Mouse (Mus musculus) liver, embryonic 11.5 days (tissue): Measurements from ENCODE around the gene Dynlt1c. TPM values are rescaled to one million over a fixed set of nuclear protein-coding genes. Genes with fewer than 3 reads are reported as not detected.
"Not testable (repeated sequence)": the region's sequence is repeated elsewhere in the genome, so short reads cannot be mapped to it uniquely, and the experiment has no call there.

Experiments
- ATAC-seq: fragments of 200-750 bp; cut with Nextera tagmentation; replicated peaks from 2 replicates; pipeline ENCODE4 v1.8.0; 2017; ENCODE audit warnings: moderate number of reproducible peaks, mild to moderate bottlenecking, moderate TSS enrichment, moderate library complexity; ENCODE audit not compliant: low FRiP score
- DNase-seq: peaks from one replicate; pipeline ENCODE4 v3.0.0-alpha.2; 2017; ENCODE audit warnings: low spot score
- H3K27ac ChIP-seq: fragments of 300-500 bp; sonication (generic); 2 replicates; pipeline ENCODE4 v1.5.1; 2014; ENCODE audit warnings: mild to moderate bottlenecking, low read depth, low read length, control low read depth
- H3K27me3 ChIP-seq: fragments of 300-500 bp; sonication (generic); replicated peaks from 2 replicates; pipeline ENCODE4 v1.6.1; 2014; ENCODE audit warnings: low read length, mixed read lengths; ENCODE audit not compliant: control insufficient read depth, insufficient read depth
- H3K36me3 ChIP-seq: fragments of 300-500 bp; sonication (generic); 2 replicates; pipeline ENCODE4 v1.6.1; 2014; ENCODE audit warnings: mild to moderate bottlenecking, low read length, moderate library complexity, mixed read lengths; ENCODE audit not compliant: control insufficient read depth, insufficient read depth
- H3K4me1 ChIP-seq: fragments of 300-500 bp; sonication (generic); replicated peaks from 2 replicates; pipeline ENCODE4 v1.6.1; 2014; ENCODE audit warnings: low read length, mixed read lengths; ENCODE audit not compliant: control insufficient read depth, insufficient read depth
- H3K4me2 ChIP-seq: fragments of 300-500 bp; sonication (generic); 2 replicates; pipeline ENCODE4 v1.6.1; 2014; ENCODE audit warnings: mild to moderate bottlenecking, control low read depth, moderate library complexity
- H3K4me3 ChIP-seq: fragments of 300-500 bp; sonication (generic); 2 replicates; pipeline ENCODE4 v1.5.1; 2014; ENCODE audit warnings: low read depth, low read length, control low read depth
- H3K9ac ChIP-seq: fragments of 300-500 bp; sonication (generic); 2 replicates; pipeline ENCODE4 v1.6.1; 2014; ENCODE audit warnings: low read depth, low read length, control low read depth
- H3K9me3 ChIP-seq: fragments of 300-500 bp; sonication (generic); 2 replicates; pipeline ENCODE4 v1.6.1; 2016; ENCODE audit warnings: low read length, inconsistent platforms, mixed read lengths; ENCODE audit not compliant: control insufficient read depth
- WGBS: fragments of 180-500 bp; shearing (Covaris S2); extraction: QIAGEN DNeasy Blood & Tissue Kit; methylation state at CpG from one replicate; pipeline ENCODE4 v1.1.7; 2014; 5-methylcytosine and 5-hydroxymethylcytosine counted together
- polyA plus RNA-seq: library from polyadenylated mRNA; unstranded; fragments of >200 nt; fragmentation: Nextera tagmentation; extraction: Ambion mirVana; gene quantifications from 2 replicates; pipeline ENCODE4 v1.2.1, GENCODE M21; 2014

Dynlt1c gene
- polyA plus RNA-seq, 1 experiment from 2014 or later: 20.2 TPM

DNA sequence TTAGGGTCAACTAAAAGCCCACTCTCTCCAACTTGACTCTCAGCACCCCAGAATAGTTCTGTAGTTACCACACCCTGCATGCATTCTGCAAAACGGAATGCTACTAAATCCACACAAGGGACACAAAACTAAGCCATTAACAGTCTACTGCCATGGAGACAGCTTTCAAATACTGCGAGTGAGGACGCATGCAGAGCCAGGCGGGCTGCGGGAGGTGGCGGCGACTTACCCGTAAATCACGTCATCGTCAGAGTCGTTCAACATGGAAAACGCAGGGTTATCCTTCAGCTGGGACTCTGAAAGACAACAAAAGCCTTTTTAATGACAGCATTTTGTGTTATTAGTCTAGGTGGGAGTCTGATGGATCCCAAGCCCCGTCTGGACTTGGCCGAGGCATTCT lies 12.1 kb downstream of the Dynlt1c start:
- H3K36me3 ChIP-seq, H3K27me3 ChIP-seq, DNase-seq, H3K9ac ChIP-seq, H3K4me1 ChIP-seq, H3K4me3 ChIP-seq, H3K27ac ChIP-seq, ATAC-seq, H3K9me3 ChIP-seq, H3K4me2 ChIP-seq: not testable (repeated sequence)
- 89% methylated on average over 11 of the region's 14 CpGs for WGBS

DNA sequence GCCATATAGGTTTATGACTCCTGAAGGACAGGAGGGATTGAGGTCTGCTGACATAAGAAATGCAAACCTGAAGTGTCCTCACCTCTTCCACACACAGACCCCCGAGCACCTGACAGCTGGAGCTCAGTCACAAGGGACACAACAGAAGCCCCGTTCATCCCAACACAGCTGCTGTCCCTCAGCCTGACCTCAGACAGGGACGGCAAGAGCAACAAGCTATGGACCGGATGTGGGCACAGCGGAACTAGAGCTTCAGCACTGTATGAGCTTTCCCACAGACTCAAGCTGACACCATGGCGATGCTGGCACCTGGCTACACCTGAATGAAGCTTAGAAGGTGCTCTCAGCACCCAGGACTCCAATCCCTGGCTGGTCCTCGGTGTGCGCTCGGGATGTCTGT lies 12.8 kb downstream of the Dynlt1c start:
- H3K36me3 ChIP-seq, H3K4me1 ChIP-seq, ATAC-seq, H3K27ac ChIP-seq, H3K9me3 ChIP-seq, DNase-seq, H3K27me3 ChIP-seq, H3K4me3 ChIP-seq, H3K9ac ChIP-seq, H3K4me2 ChIP-seq: not testable (repeated sequence)
- WGBS: 85% methylated on average over 5 of the region's 9 CpGs

DNA sequence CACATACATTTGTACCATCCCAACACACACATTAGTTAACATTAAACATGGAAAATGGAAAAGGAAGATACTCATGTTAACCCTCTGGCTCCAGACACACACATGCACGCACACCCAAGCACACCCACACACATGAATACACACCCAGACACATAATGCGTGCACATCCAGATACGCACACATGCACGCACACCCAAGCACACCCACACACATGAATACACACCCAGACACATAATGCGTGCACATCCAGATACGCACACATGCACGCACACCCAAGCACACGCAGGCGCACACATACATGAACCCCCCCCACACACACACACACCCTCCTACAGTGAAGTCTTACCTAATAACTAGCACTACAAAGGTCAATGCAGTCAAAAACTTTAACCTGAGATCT lies 15.3 kb downstream of the Dynlt1c start:
- WGBS: 96% methylated on average over 9 of the region's 9 CpGs
- not testable (repeated sequence) for DNase-seq

DNA sequence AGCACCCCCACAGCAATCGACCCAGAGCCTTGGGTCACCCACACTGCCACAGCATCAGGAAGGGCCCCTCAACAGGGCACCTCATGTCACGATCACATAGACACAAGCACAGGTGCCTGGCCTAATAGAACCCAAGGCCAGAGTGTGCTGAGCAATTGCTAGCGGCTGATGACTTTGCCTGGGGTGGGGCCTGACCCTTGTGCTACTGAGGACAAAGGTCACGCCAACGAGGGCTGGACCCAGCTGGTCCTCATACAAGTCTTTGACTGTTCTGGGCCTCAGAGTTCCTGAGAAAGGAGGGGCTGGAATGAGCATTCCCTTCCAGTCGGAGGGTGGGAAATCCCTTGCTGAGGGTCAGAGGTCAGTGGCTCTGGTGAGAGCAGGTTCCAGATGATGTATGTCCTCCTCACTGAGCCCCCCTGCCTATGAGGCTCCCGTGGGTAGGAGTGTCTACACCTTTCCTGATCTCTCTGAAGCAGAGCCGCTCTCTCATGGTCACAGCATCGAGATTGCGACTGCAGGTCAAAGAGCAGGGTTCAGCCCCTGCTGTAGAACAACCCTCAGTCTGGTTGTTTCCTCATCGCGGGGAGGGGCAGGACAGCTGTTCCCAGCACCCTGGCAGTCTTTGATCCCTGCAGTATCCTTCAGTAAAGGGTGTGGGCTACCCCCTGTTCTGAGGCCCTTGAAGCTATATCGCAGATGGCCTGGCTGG lies 16.4 kb downstream of the Dynlt1c start:
- H3K9me3 ChIP-seq, H3K4me3 ChIP-seq, H3K27ac ChIP-seq, H3K36me3 ChIP-seq, H3K27me3 ChIP-seq, H3K9ac ChIP-seq, DNase-seq, H3K4me2 ChIP-seq, H3K4me1 ChIP-seq: not testable (repeated sequence)
- peak; percentile 58 for ATAC-seq
- WGBS: 52% methylated on average over 6 of the region's 13 CpGs

More for the DNA sequence above, 15.3 kb downstream of the Dynlt1c start:
- not testable (repeated sequence) for H3K4me2 ChIP-seq, ATAC-seq, H3K4me3 ChIP-seq, H3K27ac ChIP-seq, H3K36me3 ChIP-seq, H3K27me3 ChIP-seq, H3K9me3 ChIP-seq, H3K9ac ChIP-seq, H3K4me1 ChIP-seq

DNA sequence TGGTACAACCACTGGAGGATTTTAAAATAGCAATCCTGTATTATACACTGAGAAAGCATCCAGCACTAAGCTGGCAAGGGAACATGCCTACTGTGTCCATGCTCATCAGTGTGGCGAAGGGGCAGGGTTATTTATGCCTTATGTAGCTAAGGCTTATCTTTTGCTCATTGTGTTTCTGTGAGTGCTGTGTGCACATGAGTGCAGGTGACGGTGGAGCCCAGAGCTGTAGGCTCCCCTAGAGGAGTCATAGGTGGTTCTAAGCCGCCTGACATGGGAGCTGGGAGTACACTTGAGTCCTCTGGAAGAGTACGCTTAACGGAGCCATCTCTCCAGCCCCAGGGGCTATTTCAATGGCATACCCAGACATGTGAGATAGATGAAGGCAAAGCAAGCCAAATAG lies 17.8 kb downstream of the Dynlt1c start:
- not testable (repeated sequence) for H3K36me3 ChIP-seq, H3K27me3 ChIP-seq, ATAC-seq, H3K4me1 ChIP-seq, H3K27ac ChIP-seq, H3K4me3 ChIP-seq, DNase-seq, H3K4me2 ChIP-seq, H3K9ac ChIP-seq, H3K9me3 ChIP-seq
- WGBS: 80% methylated on average over 5 of the region's 5 CpGs

DNA sequence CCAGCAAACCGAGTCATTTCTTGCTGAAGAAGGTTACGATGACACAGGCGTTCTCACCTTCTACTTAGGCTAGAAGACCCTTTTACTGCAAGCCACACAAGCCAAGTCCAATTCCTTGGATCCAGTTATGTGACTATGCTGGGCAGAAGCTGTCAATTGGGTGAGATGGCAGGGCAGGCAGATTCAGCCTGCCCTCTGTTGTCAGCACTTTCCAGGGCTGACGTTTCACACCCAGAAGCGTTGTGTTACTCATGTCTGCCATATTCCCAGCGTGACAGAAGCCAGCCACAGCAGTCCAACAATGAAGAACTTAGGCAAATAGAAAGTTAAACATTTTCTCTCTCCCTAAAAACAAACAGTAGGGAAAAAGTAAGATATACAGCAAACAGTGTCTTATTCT lies 18.6 kb downstream of the Dynlt1c start:
- not testable (repeated sequence) for H3K36me3 ChIP-seq, ATAC-seq, H3K9me3 ChIP-seq, H3K27ac ChIP-seq, DNase-seq, H3K4me2 ChIP-seq, H3K9ac ChIP-seq, H3K4me1 ChIP-seq, H3K4me3 ChIP-seq, H3K27me3 ChIP-seq
- WGBS: 81% methylated on average over 4 of the region's 6 CpGs

DNA sequence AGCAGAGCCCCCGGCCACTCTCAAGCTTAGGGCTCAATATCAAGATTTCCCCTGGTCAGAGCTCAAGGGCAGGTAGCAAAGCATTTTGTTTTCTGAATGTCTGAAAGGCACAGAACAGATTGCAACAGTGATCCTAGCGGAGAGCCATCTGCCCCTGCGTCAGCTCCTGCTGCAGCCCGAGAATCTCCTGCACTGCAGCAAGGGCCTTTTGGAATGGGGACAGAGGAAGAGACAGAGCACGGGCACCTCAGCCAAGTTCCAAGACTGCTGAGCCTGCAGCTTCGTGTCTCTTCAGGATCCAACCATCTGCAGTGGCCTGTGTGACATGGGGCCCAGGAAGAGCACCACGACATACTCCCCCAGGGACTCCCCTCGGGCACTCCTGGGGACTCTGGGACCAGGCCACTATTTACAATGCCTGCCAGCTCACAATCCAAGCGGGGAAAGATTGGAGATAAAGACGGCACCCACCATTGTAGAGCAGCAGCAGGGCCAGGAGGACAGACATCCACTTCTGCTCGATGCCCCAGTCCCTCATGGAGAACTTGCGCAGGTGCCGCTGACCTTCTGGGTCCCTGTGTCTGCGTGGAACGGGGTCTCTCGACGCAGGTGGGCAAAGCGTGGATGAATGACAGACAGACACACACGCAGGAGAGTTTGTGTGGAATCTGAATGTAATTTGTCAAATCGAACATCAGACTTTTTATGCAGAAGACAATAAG lies 19.4 kb downstream of the Dynlt1c start:
- not testable (repeated sequence) for H3K4me2 ChIP-seq, DNase-seq
- 78% methylated on average over 17 of the region's 20 CpGs for WGBS

DNA sequence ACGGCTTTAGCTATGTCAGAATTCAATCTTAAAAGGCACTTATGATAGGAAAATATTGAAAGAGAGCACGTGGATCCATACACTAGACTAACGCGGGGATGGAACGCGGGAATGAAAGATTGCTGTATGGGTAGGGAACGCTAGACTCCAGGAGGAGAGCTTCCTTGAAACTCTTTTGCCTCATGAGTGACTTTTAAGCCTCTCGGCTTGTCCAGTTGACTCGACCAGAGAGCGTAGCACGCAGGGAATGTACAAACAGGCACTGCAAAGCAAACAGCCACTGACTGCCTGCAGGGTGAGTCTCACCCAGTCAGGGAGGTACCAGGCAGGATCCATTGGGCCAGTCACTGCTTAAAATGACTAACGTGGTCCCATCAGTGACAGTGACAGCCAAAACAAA lies 20.5 kb downstream of the Dynlt1c start:
- not testable (repeated sequence) for H3K27ac ChIP-seq, H3K36me3 ChIP-seq, H3K4me1 ChIP-seq, H3K9me3 ChIP-seq, H3K4me3 ChIP-seq, DNase-seq, H3K9ac ChIP-seq, ATAC-seq, H3K4me2 ChIP-seq, H3K27me3 ChIP-seq
- WGBS: 78% methylated on average over 11 of the region's 12 CpGs

More for the DNA sequence above, 19.4 kb downstream of the Dynlt1c start:
- H3K9me3 ChIP-seq, H3K27ac ChIP-seq, H3K4me1 ChIP-seq, H3K27me3 ChIP-seq, ATAC-seq, H3K36me3 ChIP-seq, H3K9ac ChIP-seq, H3K4me3 ChIP-seq: not testable (repeated sequence)
